Mouse (Mus musculus) CD4-positive helper T cell, adult 2 months (primary cell): Measurements from ENCODE around the gene Kcnj3.

Source experiments
- DNase-seq: peaks from one replicate; pipeline ENCODE4 v3.0.0-alpha.2; 2012; ENCODE audit warnings: low read depth, missing footprints, low spot score

Kcnj3 gene

GRCm38 (mm10) chr2:55505712-55506111 is 69.9 kb downstream of the Kcnj3 start:
- DNase-seq, result no peak

GRCm38 (mm10) chr2:55517297-55517696 is 81.5 kb downstream of the Kcnj3 start:
- no peak for DNase-seq

GRCm38 (mm10) chr2:55532738-55533491 is 97.1 kb downstream of the Kcnj3 start:
- no peak for DNase-seq

- DNase-seq, result no peak
Observed at GRCm38 (mm10) chr2:55534946-55535345, 99.2 kb downstream of the Kcnj3 start.

GRCm38 (mm10) chr2:55535482-55535881 is 99.7 kb downstream of the Kcnj3 start:
- DNase-seq, result no peak

- DNase-seq, result no peak
Observed at GRCm38 (mm10) chr2:55547612-55548011, 111.8 kb downstream of the Kcnj3 start.

GRCm38 (mm10) chr2:55558368-55558985 is 122.7 kb downstream of the Kcnj3 start:
- no peak for DNase-seq

GRCm38 (mm10) chr2:55569291-55569690 is 133.5 kb downstream of the Kcnj3 start:
- no peak for DNase-seq

GRCm38 (mm10) chr2:55571425-55571824 is 135.7 kb downstream of the Kcnj3 start:
- DNase-seq, result no peak

- DNase-seq, result no peak
Observed at GRCm38 (mm10) chr2:55580286-55580685, 144.5 kb downstream of the Kcnj3 start.

- DNase-seq, result no peak
Observed at GRCm38 (mm10) chr2:55591226-55591988, 155.6 kb downstream of the Kcnj3 start.
